Mouse (Mus musculus) megakaryocyte, embryonic 14.5 days (primary cell): Measurements from ENCODE around the gene Rasgrf1.

ENCODE experiments used
- FLI1 ChIP-seq: IDR thresholded peaks from 2 replicates; pipeline ENCODE4 v1.6.1; 2012; ENCODE audit warnings: low read length, inconsistent platforms, mixed read lengths
- GATA1 ChIP-seq: IDR thresholded peaks from 3 replicates; pipeline ENCODE4 v1.6.1; 2012; ENCODE audit warnings: mixed read lengths, low read length, inconsistent platforms, borderline replicate concordance

DNA sequence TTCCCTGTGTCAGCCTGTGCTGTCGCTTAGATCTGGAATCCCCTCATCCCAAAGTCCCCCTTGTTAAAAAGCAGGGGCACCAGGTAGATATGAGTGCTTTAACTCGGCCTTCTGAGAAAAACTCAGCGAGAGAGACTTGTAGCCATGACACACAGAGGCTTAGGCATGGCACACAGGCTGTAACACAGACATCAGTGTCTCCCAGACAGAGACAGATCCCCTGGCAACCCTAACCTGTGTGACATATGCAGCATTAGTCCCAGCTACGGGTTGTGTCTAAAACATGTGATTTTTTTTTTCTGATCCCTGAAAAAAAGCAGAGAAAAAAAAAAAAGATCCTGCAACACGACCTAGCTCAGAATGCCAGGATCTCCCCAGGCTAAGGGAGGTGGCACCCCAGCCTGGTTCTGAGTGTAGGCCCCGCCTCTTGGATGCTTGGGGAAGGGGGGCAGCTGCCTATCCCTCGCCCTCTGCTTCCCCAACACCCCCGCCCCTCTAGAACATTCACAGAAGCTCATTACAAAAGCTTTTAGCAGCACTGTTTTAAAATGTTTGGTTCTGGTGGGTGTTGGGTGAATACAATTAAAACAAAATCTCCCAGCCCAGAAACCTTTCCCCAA, 39.1 kb upstream of the Rasgrf1 start:
- TF ChIP-seq FLI1 (no peak), GATA1 (no peak)
